Mouse (Mus musculus): Measurements from ENCODE around the gene Fam184a.

DNA sequence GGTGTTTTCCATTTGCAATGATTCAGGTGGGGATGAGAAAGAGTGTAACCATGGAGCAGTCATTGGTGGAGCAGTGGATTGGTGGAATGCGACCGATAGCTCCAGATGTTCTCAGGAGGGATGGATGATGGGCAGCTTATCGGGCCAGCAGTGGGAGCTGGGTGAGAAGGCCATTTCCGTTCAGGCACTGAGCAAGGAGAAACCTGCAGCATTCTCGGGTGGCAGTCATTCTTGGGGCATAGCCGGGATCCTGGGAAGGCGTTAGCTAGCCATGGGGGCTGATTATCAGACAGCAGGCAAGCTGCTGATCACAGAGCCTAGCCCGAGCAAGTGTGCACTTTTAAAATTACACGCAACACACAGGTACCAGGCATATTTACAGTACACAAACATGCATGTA lies 46.4 kb downstream of the Fam184a start:
- TF ChIP-seq CTCF (IDR thresholded peaks at IDR 0.05; ENCODE audit: low read depth) (no peak), EP300 (IDR thresholded peaks at IDR 0.05; ENCODE audit: low read depth) (no peak)
